Mouse (Mus musculus): ENCODE measurements around the gene Aanat. TPM values are rescaled to one million over a fixed set of nuclear protein-coding genes. Genes with fewer than 3 reads are reported as not detected.

Aanat gene
- polyA plus RNA-seq, 1 experiment from 2014 or later = not detected

DNA sequence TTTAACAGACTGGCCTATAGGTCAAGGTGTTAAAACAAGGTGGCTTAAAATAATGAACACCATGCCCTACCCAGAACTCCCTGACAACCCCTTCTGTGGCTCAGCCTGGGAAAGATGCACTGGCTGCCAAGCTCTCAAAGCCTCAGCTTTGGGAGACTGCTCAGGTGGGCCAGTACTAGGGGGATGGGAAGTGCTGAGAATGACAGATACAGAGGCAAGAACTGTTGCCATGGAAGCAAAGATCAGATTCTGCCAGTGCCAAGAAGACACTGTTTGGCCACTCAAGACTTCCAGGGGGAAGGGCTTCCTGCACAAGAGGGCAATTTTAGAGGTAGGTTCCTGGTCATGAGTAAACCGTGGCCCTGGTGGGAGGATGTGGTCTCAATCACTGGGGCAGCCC lies 30.7 kb upstream of the Aanat start:
- Histone ChIP-seq H3K4me3 (no peak overlapping the region), H3K4me1 (peaks cover 89% of the 10 kb centered on the region), H3K9me3 (no peaks in the 10 kb centered on the region), H3K36me3 (0 out of 2 replicates have a peak, but pooled peaks cover 5% of the 10 kb centered on the region), H3K27me3 (ENCODE audit: insufficient read depth, poor library complexity, severe bottlenecking) (no peaks in the 10 kb centered on the region), H3K27ac (peak overlapping the region; percentile 72; the same call in 1 of the 2 replicates)
- DNase-seq (ENCODE audit: low spot score) = no peak
- 54% methylated on average over 1 of the region's 1 CpGs for WGBS

DNA sequence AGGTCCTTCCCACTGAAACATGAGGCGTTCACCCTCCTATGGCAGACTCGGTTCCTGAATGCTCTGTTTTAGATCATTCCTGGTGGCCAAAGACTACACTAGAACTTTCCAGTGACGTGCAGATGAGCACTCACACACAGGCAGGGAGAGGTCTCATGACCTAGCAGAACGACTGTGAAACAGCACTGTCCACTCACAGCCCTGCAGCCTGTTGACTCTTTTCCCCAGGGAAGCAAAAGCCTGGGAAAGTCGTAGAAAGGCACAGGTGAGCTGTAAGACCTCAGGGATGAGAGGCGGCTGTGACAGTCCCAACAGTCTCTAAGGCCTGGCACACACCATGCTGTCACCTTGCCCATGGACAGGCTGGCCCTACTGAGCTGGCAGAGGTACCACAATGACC lies 29.9 kb upstream of the Aanat start:
- 33% methylated on average over 6 of the region's 6 CpGs for WGBS
- DNase-seq (ENCODE audit: low spot score) = no peak
- Histone ChIP-seq H3K4me1 (peaks cover 82% of the 10 kb centered on the region), H3K4me3 (peak overlapping the region; percentile 16; the same call in 1 of the 2 replicates), H3K9me3 (no peaks in the 10 kb centered on the region), H3K27ac (peak overlapping the region; percentile 72), H3K27me3 (ENCODE audit: insufficient read depth, poor library complexity, severe bottlenecking) (no peaks in the 10 kb centered on the region), H3K36me3 (0 out of 2 replicates have a peak, but pooled peaks cover 5% of the 10 kb centered on the region)

DNA sequence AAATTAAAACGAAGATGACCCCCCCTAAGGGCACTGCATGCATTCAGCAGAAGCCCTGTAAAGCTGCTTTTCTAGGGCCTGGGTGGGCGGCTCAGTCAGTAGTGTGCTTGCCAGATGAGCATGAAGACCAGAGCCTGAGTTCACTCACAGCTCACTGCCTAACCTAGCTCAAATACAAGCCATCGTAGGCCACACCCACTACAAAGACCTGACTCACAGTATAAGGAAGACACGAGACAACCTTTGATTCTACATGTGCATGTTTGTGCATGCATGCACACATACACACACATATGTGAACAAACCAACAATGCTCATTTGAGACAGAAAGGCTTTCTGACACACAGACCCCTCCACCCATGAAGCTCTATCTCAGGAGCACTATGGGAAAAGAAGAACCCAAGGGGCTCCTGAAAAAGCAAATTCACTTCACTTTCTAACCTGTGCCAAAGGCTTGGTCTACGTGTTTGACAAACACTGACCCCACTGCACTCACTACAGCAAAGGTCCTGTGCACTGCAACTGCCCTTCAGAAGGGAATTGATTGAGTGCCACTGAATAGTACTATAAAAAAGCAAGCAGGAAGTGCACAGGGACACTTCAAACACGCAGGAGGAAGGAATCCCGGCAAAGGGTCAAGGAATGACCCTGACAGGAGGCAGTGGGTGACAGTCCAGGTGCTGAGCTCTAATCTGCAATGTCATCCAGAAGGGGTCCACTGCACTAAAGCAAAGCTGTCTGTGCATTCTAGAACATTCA lies 20.8 kb upstream of the Aanat start:
- Histone ChIP-seq H3K36me3 (no peaks in the 10 kb centered on the region), H3K4me3 (no peak overlapping the region), H3K27ac (no peak overlapping the region), H3K4me1 (peaks cover 46% of the 10 kb centered on the region), H3K27me3 (ENCODE audit: insufficient read depth, poor library complexity, severe bottlenecking) (no peaks in the 10 kb centered on the region), H3K9me3 (no peaks in the 10 kb centered on the region)
- WGBS = 67% methylated on average over 7 of the region's 7 CpGs
- no peak for DNase-seq (ENCODE audit: low spot score)

DNA sequence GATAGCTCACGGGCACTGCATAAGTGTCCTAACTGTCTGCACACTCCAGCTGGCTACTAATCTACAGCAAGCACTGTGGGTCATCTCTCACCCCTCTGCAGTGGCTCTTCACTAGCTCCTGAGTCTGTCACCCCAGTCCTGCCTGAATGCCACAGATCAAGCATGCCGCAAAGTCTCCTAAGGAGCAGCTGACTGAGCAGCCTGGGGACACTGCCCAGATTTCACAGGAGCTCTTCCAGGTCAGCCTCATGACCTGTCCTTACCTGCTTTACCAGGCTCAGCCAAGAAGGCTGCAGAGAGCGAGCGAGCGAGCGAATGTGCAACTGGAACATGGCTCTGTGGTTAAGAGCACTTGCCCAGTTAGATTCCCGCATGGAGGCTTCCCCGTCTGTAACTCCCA lies 18.7 kb upstream of the Aanat start:
- peaks cover 62% of the 10 kb centered on the region for H3K4me1 ChIP-seq
- H3K27me3 ChIP-seq (ENCODE audit: insufficient read depth, poor library complexity, severe bottlenecking) = no peaks in the 10 kb centered on the region
- WGBS = 60% methylated on average over 8 of the region's 8 CpGs
- DNase-seq (ENCODE audit: low spot score) = no peak
- no peak overlapping the region for H3K4me3 ChIP-seq
- H3K36me3 ChIP-seq = 0 out of 2 replicates have a peak, but pooled peaks cover 4% of the 10 kb centered on the region
- no peaks in the 10 kb centered on the region for H3K9me3 ChIP-seq
- peak overlapping the region; percentile 53; the same call in 1 of the 2 replicates for H3K27ac ChIP-seq

DNA sequence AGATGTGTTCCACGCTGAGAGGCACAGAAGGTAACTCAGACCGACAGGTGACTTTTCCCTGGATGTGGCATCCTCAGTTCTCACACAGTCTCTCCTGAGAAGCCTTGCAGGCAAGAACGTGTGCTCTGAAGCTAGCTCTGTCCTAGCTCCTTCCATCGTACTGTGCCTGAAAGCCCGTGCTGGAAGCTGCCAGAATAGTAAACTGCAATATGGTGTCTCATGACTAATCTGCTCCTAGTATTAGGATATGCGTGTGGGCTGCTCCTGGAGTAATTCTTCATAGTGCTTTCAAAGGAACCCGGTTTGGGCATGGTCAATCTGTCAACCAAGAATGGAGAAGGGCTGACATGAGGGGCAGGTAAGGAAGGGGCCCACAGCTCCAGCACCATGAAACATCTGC lies 15.4 kb upstream of the Aanat start:
- Histone ChIP-seq H3K4me1 (peaks cover 85% of the 10 kb centered on the region), H3K36me3 (0 out of 2 replicates have a peak, but pooled peaks cover 4% of the 10 kb centered on the region), H3K9me3 (no peaks in the 10 kb centered on the region), H3K27ac (no peak overlapping the region), H3K4me3 (no peak overlapping the region), H3K27me3 (ENCODE audit: insufficient read depth, poor library complexity, severe bottlenecking) (no peaks in the 10 kb centered on the region)
- WGBS = 87% methylated on average over 7 of the region's 7 CpGs
- no peak for DNase-seq (ENCODE audit: low spot score)

DNA sequence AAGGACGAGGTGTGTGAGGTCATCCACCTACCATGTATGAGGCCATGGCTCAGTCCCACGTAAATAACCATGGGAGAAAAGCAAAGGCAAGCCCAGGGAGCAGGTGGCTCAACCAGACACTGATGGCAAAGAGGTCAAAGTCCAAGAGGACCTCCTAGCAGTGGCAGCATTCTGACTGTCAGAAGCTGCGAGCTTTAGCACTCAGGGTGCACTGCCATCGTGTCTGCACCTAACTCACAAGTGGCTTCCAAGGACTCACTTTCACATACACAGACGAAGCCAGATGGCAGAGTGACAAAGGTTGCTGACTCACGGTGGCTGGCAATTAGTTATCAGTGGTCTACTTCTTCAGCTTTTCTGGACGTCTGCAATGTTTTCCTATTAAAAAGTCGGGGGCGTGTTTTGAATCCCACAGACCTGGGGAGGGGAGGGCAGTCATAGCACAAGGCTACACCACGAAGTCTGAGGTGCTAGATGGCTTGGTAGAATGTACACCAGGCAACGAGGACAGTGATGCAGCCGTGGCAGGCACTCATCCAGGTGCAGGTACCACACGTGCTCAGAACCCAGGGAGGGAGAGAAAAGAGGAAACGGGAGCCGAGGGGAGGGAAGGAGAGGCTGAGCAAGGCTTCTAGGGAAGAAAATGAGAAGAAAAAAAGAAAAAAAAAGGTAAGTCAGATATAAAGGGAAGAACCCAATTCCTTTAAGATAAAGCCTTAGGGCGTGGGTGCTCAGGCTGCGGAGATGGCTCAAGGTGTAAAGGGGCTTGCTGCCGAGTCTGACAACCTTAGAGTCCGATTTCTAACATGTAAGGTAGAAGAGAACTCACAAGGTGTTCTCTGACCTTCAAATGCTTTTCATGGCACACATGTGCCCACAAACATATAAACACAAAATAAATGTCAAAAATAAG lies 14.2 kb upstream of the Aanat start:
- Histone ChIP-seq H3K27me3 (ENCODE audit: insufficient read depth, poor library complexity, severe bottlenecking) (no peaks in the 10 kb centered on the region), H3K9me3 (no peaks in the 10 kb centered on the region), H3K27ac (0 out of 2 replicates have a peak overlapping the region, but pooled peaks have one; percentile 79), H3K36me3 (0 out of 2 replicates have a peak, but pooled peaks cover 4% of the 10 kb centered on the region), H3K4me3 (no peak overlapping the region), H3K4me1 (peaks cover 88% of the 10 kb centered on the region)
- WGBS = 68% methylated on average over 19 of the region's 19 CpGs
- DNase-seq (ENCODE audit: low spot score) = no peak

DNA sequence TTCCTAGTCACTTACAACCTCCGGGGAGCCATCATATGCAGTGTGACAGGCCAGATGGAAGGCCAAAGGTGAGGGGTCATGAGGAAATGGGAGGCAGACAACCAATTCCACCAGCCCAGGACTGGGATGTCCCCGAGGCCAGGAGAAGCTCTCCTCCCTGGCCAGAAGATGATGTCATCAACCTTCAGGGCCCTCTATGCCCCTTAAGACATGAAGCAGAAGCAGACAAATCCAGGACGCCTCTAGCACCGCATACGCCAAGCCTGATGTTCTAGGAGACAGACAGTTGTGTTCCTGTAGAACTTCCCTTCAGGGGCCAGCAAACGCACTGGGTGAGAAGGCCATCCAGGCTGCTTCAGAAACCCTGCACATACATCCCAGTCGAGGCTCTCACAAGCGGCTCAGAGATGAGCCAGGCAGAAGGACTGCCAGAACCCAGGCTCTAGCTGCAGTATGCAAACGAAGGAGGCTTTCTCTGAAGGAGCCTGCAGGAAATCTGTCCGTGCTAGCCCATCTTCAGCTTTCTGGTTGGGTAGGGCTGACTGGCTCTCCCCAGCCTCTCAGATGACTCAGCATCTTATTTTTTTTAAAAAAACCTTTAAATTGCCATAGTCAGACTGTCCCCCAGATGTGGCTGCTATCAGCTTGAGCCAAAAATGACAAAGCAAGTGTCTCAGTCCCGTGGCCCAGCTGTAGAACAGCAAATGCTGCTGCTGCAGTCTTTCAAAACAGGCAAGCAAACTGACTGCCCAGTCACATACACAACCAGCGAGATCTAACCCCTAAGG lies 13.3 kb upstream of the Aanat start:
- H3K4me3 ChIP-seq = 0 out of 2 replicates have a peak overlapping the region, but pooled peaks have one; percentile 31
- no peaks in the 10 kb centered on the region for H3K9me3 ChIP-seq
- peaks cover 83% of the 10 kb centered on the region for H3K4me1 ChIP-seq
- peak; percentile 80 for DNase-seq (ENCODE audit: low spot score)
- peak overlapping the region; percentile 79 for H3K27ac ChIP-seq
- H3K27me3 ChIP-seq (ENCODE audit: insufficient read depth, poor library complexity, severe bottlenecking) = no peaks in the 10 kb centered on the region
- WGBS = 42% methylated on average over 12 of the region's 12 CpGs
- 0 out of 2 replicates have a peak, but pooled peaks cover 4% of the 10 kb centered on the region for H3K36me3 ChIP-seq

DNA sequence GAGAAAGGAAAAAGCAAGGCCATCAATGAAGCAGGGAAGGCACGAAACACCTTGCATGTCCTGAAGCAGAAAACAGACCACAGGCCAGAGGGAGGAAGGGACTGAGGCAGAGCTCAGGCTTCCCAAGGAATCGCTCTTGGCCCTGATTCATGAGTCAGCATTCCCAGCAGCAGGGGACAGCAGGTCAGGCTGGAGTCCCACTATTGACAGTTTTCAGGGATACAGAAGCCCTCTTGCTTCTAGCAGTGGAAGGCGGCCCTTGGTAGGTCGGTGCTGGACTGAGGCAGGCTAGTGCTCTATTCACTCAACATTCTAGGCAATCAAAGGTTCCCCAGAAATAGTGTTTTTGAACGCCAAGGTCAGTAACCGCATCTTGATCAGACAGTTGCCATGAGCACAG lies 11.7 kb upstream of the Aanat start:
- no peaks in the 10 kb centered on the region for H3K27me3 ChIP-seq (ENCODE audit: insufficient read depth, poor library complexity, severe bottlenecking)
- H3K4me1 ChIP-seq = peaks cover 81% of the 10 kb centered on the region
- no peak overlapping the region for H3K4me3 ChIP-seq
- DNase-seq (ENCODE audit: low spot score) = no peak
- H3K27ac ChIP-seq = peak overlapping the region; percentile 82
- H3K36me3 ChIP-seq = 0 out of 2 replicates have a peak, but pooled peaks cover 4% of the 10 kb centered on the region
- H3K9me3 ChIP-seq = no peaks in the 10 kb centered on the region
- WGBS = 51% methylated on average over 6 of the region's 6 CpGs

DNA sequence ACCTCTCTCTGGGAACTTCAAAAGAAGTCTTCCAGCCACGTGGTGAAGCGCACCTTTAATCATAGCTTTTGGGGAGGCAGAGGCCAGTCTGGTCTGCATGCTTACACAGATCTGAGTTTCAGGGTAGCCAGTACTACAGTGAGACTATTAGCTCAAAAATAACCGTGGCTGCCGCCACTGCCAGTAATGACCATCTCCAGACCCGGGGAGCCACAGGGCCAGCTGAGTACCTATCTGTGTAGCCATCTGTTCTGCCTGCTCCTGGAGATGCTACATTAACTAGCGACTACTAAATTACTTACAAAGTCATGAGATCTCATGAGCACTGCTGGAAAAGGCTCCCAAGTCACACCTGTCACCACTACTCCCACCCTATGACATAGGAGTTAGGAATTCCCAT lies 11.2 kb upstream of the Aanat start:
- 52% methylated on average over 6 of the region's 6 CpGs for WGBS
- Histone ChIP-seq H3K27ac (peak overlapping the region; percentile 82), H3K4me3 (no peak overlapping the region)

DNA sequence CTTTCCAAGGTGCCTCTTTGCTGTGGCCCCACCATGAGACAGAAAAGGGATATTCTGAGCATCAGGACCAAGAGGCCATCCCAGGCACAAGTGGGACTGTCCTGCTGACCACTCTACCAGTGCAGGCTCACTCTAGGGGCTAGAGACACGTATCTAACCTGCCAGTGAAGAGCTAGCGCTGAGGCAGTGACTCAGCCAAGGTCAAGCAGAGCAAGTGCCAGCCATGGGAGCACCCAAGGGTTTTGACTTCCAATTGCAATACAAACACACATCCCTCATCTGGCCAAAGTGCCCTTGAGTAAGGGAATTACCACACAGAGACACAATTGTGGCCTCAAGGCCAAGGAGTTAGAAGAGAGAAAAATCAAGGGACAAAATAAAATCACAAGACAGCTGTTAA lies 10.8 kb upstream of the Aanat start:
- H3K4me3 ChIP-seq = 0 out of 2 replicates have a peak overlapping the region, but pooled peaks have one; percentile 42
- WGBS = 44% methylated on average over 2 of the region's 2 CpGs
- H3K27me3 ChIP-seq (ENCODE audit: insufficient read depth, poor library complexity, severe bottlenecking) = no peaks in the 10 kb centered on the region
- DNase-seq (ENCODE audit: low spot score) = no peak
- peak overlapping the region; percentile 82 for H3K27ac ChIP-seq
- H3K36me3 ChIP-seq = 0 out of 2 replicates have a peak, but pooled peaks cover 4% of the 10 kb centered on the region
- no peaks in the 10 kb centered on the region for H3K9me3 ChIP-seq
- H3K4me1 ChIP-seq = peaks cover 79% of the 10 kb centered on the region

More for the DNA sequence above, 11.2 kb upstream of the Aanat start:
- no peaks in the 10 kb centered on the region for H3K9me3 ChIP-seq
- H3K36me3 ChIP-seq = 0 out of 2 replicates have a peak, but pooled peaks cover 4% of the 10 kb centered on the region
- H3K27me3 ChIP-seq (ENCODE audit: insufficient read depth, poor library complexity, severe bottlenecking) = no peaks in the 10 kb centered on the region
- no peak for DNase-seq (ENCODE audit: low spot score)
- peaks cover 79% of the 10 kb centered on the region for H3K4me1 ChIP-seq

DNA sequence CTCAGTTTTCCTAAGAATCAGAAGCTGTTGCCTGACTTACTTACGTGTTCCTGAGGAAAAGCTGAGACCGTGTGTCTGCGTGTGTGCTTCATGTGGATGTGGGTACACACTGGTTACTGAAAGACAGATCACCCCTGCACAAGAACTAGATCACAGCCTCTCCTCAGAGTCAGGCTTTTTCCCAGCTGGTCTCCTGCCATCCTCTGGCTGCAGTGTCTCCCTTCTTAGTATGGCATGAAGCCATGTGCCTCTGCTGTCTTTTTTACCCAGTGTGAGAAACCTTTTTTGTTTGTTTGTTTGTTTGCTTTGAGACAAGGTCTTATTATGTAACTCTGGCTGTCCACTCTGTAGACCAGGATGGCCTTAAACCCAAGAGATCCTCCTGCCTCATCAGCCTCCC lies 7.0 kb upstream of the Aanat start:
- Histone ChIP-seq H3K4me3 (no peak overlapping the region), H3K9me3 (no peaks in the 10 kb centered on the region), H3K36me3 (no peaks in the 10 kb centered on the region), H3K27ac (no peak overlapping the region), H3K27me3 (ENCODE audit: insufficient read depth, poor library complexity, severe bottlenecking) (no peaks in the 10 kb centered on the region), H3K4me1 (peaks cover 53% of the 10 kb centered on the region)
- 92% methylated on average over 3 of the region's 3 CpGs for WGBS
- DNase-seq (ENCODE audit: low spot score) = no peak

DNA sequence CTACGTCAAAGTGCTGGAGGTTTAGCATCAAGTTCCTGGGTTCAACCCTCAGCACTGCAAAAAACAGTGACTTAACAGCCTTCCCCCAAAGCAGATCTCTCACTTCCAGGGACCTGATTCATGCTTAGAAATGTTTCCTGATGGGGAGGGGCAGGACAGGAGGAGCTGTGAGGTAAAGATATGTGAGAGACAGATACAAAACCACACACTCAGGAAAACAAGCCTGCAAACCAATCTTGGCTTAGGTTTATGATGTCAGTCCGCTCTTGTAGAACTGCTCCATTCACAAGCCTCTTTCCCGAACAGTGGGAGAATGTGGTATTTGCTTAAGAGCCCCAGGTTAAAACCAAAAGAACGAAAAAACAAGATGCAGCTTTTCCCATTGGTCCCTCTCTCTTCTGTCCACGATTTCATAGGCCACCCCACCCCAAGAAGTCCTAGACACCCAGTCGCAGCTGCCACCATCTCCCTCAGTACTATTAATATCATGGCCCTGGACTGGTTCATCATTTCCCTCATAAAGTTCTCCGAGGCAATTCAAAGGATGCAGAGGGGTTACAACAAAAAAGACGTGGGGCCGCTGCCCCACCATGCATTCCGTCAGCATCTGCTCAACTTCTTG lies 6.1 kb upstream of the Aanat start:
- peak overlapping the region; percentile 96 for H3K27ac ChIP-seq

More for the DNA sequence above, 6.1 kb upstream of the Aanat start:
- WGBS = 24% methylated on average over 10 of the region's 10 CpGs
- H3K9me3 ChIP-seq = no peaks in the 10 kb centered on the region
- H3K27me3 ChIP-seq (ENCODE audit: insufficient read depth, poor library complexity, severe bottlenecking) = no peaks in the 10 kb centered on the region
- H3K4me3 ChIP-seq = peak overlapping the region; percentile 99
- DNase-seq (ENCODE audit: low spot score) = no peak
- H3K36me3 ChIP-seq = no peaks in the 10 kb centered on the region
- peaks cover 44% of the 10 kb centered on the region for H3K4me1 ChIP-seq

Measured in heart, embryonic 10.5 days (tissue).